Mouse (Mus musculus): ENCODE data around the gene Ccr1. TPM values are rescaled to one million over a fixed set of nuclear protein-coding genes. Genes with fewer than 3 reads are reported as not detected.
A peak's percentile ranks its signal among the peaks of the same experiment; 100 is the strongest.
"Not testable (repeated sequence)": the region's sequence is repeated elsewhere in the genome, so short reads cannot be mapped to it uniquely, and the experiment has no call there.

Ccr1 gene
- polyA plus RNA-seq, 1 experiment from 2014 or later: 3.7 TPM

DNA sequence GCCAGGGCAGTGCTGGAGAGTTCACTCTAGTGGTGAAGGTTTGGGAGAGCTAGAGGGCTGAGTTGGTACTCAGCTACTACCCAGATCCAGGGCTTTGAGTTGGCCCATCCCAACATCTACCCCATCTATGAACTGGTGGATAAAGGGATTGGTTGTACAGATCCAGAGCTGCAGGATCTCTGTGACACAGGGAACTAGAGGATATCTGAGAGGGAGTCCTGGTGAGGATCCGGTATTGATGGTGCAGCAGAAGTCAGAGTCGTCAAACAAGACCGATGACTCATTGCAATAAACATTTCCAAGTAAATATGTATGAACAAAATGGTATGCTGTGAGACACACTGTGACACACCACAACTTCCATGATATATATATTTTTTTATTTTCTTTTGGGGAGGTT, 37.6 kb downstream of the Ccr1 start:
- WGBS: 74% methylated on average over 3 of the region's 3 CpGs
- H3K27me3 ChIP-seq (replicated peaks; ENCODE audit: control insufficient read depth, insufficient read depth, low read length): no peaks in the 10 kb centered on the region
- no peak overlapping the region for H3K9ac ChIP-seq (ENCODE audit: low read depth, low read length)
- no peak overlapping the region for H3K4me3 ChIP-seq (ENCODE audit: low read length)
- no peak overlapping the region for H3K4me2 ChIP-seq (ENCODE audit: low read depth, low read length)
- H3K4me1 ChIP-seq (ENCODE audit: control insufficient read depth, insufficient read depth, low read length): no peaks in the 10 kb centered on the region
- no peak for ATAC-seq
- no peaks in the 10 kb centered on the region for H3K9me3 ChIP-seq (ENCODE audit: control insufficient read depth, low read length)
- H3K36me3 ChIP-seq (ENCODE audit: control insufficient read depth, insufficient read depth, low read length): no peaks in the 10 kb centered on the region
- no peak overlapping the region for H3K27ac ChIP-seq (ENCODE audit: low read length)

GRCm38 (mm10) chr9:123930476-123930875, 38.0 kb downstream of the Ccr1 start:
- H3K36me3 ChIP-seq (ENCODE audit: control insufficient read depth, insufficient read depth, low read length): no peaks in the 10 kb centered on the region
- no peak for ATAC-seq
- no peak overlapping the region for H3K27ac ChIP-seq (ENCODE audit: low read length)
- H3K4me3 ChIP-seq (ENCODE audit: low read length): no peak overlapping the region
- no peak overlapping the region for H3K4me2 ChIP-seq (ENCODE audit: low read depth, low read length)
- H3K9me3 ChIP-seq (ENCODE audit: control insufficient read depth, low read length): no peaks in the 10 kb centered on the region
- no peaks in the 10 kb centered on the region for H3K4me1 ChIP-seq (ENCODE audit: control insufficient read depth, insufficient read depth, low read length)
- WGBS: 78% methylated on average over 3 of the region's 3 CpGs
- H3K9ac ChIP-seq (ENCODE audit: low read depth, low read length): no peak overlapping the region
- no peaks in the 10 kb centered on the region for H3K27me3 ChIP-seq (replicated peaks; ENCODE audit: control insufficient read depth, insufficient read depth, low read length)

GRCm38 (mm10) chr9:123929936-123930335, 38.6 kb downstream of the Ccr1 start:
- Histone ChIP-seq H3K4me3 (ENCODE audit: low read length) (no peak overlapping the region), H3K36me3 (ENCODE audit: control insufficient read depth, insufficient read depth, low read length) (no peaks in the 10 kb centered on the region), H3K27ac (ENCODE audit: low read length) (no peak overlapping the region), H3K9ac (ENCODE audit: low read depth, low read length) (no peak overlapping the region), H3K9me3 (ENCODE audit: control insufficient read depth, low read length) (no peaks in the 10 kb centered on the region), H3K27me3 (replicated peaks; ENCODE audit: control insufficient read depth, insufficient read depth, low read length) (no peaks in the 10 kb centered on the region), H3K4me2 (ENCODE audit: low read depth, low read length) (no peak overlapping the region), H3K4me1 (ENCODE audit: control insufficient read depth, insufficient read depth, low read length) (no peaks in the 10 kb centered on the region)
- WGBS: 76% methylated on average over 4 of the region's 4 CpGs
- ATAC-seq: no peak

DNA sequence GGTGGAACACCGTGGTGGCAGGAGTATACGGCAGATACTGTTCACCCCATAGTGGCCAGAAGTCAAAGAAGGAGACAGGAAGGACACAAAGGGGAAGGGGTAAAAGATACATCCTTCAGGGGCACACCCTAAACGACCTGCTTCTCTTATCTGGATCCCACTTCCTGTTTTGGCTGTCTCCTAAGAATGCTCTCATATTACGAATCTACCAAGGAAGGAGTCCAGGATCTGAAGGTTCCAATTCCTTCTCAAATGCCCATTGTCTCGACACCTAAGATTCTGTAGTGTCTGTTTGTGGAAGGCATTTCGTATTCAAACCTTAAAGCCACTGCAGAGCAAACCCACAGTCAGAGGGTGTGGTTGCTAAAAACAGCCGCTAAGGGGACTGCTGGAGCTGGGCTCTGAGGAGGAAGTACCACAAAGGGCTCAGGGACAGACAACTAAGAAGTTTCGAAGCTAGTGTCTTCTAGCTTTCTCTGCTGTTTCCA, 39.7 kb downstream of the Ccr1 start:
- Histone ChIP-seq H3K4me2 (ENCODE audit: low read depth, low read length) (no peak overlapping the region), H3K4me1 (ENCODE audit: control insufficient read depth, insufficient read depth, low read length) (no peaks in the 10 kb centered on the region), H3K36me3 (ENCODE audit: control insufficient read depth, insufficient read depth, low read length) (no peaks in the 10 kb centered on the region), H3K27ac (ENCODE audit: low read length) (no peak overlapping the region), H3K27me3 (replicated peaks; ENCODE audit: control insufficient read depth, insufficient read depth, low read length) (no peaks in the 10 kb centered on the region), H3K9me3 (ENCODE audit: control insufficient read depth, low read length) (no peaks in the 10 kb centered on the region), H3K4me3 (ENCODE audit: low read length) (no peak overlapping the region), H3K9ac (ENCODE audit: low read depth, low read length) (no peak overlapping the region)
- WGBS: 40% methylated on average over 8 of the region's 8 CpGs
- no peak for ATAC-seq

- no peak overlapping the region for H3K9ac ChIP-seq (ENCODE audit: low read depth, low read length)
- H3K4me3 ChIP-seq (ENCODE audit: low read length): no peak overlapping the region
- no peak overlapping the region; the same call in 1 of the 2 replicates for H3K27ac ChIP-seq (ENCODE audit: low read length)
- no peaks in the 10 kb centered on the region for H3K36me3 ChIP-seq (ENCODE audit: control insufficient read depth, insufficient read depth, low read length)
- ATAC-seq: no peak
- H3K4me2 ChIP-seq (ENCODE audit: low read depth, low read length): no peak overlapping the region
- H3K9me3 ChIP-seq (ENCODE audit: control insufficient read depth, low read length): no peaks in the 10 kb centered on the region
- no peaks in the 10 kb centered on the region for H3K4me1 ChIP-seq (ENCODE audit: control insufficient read depth, insufficient read depth, low read length)
- 65% methylated on average over 12 of the region's 12 CpGs for WGBS
- no peaks in the 10 kb centered on the region for H3K27me3 ChIP-seq (replicated peaks; ENCODE audit: control insufficient read depth, insufficient read depth, low read length)
Measured at GRCm38 (mm10) chr9:123928118-123928758, 40.3 kb downstream of the Ccr1 start.

GRCm38 (mm10) chr9:123927281-123927960, 41.1 kb downstream of the Ccr1 start:
- Histone ChIP-seq H3K36me3 (ENCODE audit: control insufficient read depth, insufficient read depth, low read length) (no peaks in the 10 kb centered on the region), H3K9ac (ENCODE audit: low read depth, low read length) (no peak overlapping the region), H3K4me3 (ENCODE audit: low read length) (no peak overlapping the region), H3K27ac (ENCODE audit: low read length) (no peak overlapping the region), H3K4me1 (ENCODE audit: control insufficient read depth, insufficient read depth, low read length) (no peaks in the 10 kb centered on the region), H3K9me3 (ENCODE audit: control insufficient read depth, low read length) (no peaks in the 10 kb centered on the region), H3K4me2 (ENCODE audit: low read depth, low read length) (no peak overlapping the region), H3K27me3 (replicated peaks; ENCODE audit: control insufficient read depth, insufficient read depth, low read length) (no peaks in the 10 kb centered on the region)
- WGBS: 65% methylated on average over 16 of the region's 16 CpGs
- no peak for ATAC-seq

GRCm38 (mm10) chr9:123926041-123926440, 42.5 kb downstream of the Ccr1 start:
- not testable (repeated sequence) for H3K4me2 ChIP-seq (ENCODE audit: low read depth, low read length); H3K27me3 ChIP-seq (replicated peaks; ENCODE audit: control insufficient read depth, insufficient read depth, low read length); ATAC-seq; H3K36me3 ChIP-seq (ENCODE audit: control insufficient read depth, insufficient read depth, low read length); H3K4me3 ChIP-seq (ENCODE audit: low read length); H3K27ac ChIP-seq (ENCODE audit: low read length); H3K9me3 ChIP-seq (ENCODE audit: control insufficient read depth, low read length); H3K4me1 ChIP-seq (ENCODE audit: control insufficient read depth, insufficient read depth, low read length); H3K9ac ChIP-seq (ENCODE audit: low read depth, low read length)
- WGBS: 3% methylated on average over 5 of the region's 5 CpGs

- H3K9me3 ChIP-seq (ENCODE audit: control insufficient read depth, low read length): no peaks in the 10 kb centered on the region
- H3K9ac ChIP-seq (ENCODE audit: low read depth, low read length): peak overlapping the region; percentile 75
- peak overlapping the region; percentile 97 for H3K27ac ChIP-seq (ENCODE audit: low read length)
- peak overlapping the region; percentile 87 for H3K4me2 ChIP-seq (ENCODE audit: low read depth, low read length)
- H3K4me1 ChIP-seq (ENCODE audit: control insufficient read depth, insufficient read depth, low read length): no peaks in the 10 kb centered on the region
- H3K36me3 ChIP-seq (ENCODE audit: control insufficient read depth, insufficient read depth, low read length): no peaks in the 10 kb centered on the region
- no peaks in the 10 kb centered on the region for H3K27me3 ChIP-seq (replicated peaks; ENCODE audit: control insufficient read depth, insufficient read depth, low read length)
- peak overlapping the region; percentile 62 for H3K4me3 ChIP-seq (ENCODE audit: low read length)
- ATAC-seq: peak; percentile 83
- WGBS: 5% methylated on average over 44 of the region's 44 CpGs
Measured at GRCm38 (mm10) chr9:123925101-123925946, 43.2 kb downstream of the Ccr1 start.

- peak overlapping the region; percentile 87 for H3K4me2 ChIP-seq (ENCODE audit: low read depth, low read length)
- no peaks in the 10 kb centered on the region for H3K36me3 ChIP-seq (ENCODE audit: control insufficient read depth, insufficient read depth, low read length)
- under 1% methylated on average over 49 of the region's 49 CpGs for WGBS
- H3K9ac ChIP-seq (ENCODE audit: low read depth, low read length): peak overlapping the region; percentile 75
- H3K27me3 ChIP-seq (replicated peaks; ENCODE audit: control insufficient read depth, insufficient read depth, low read length): no peaks in the 10 kb centered on the region
- H3K27ac ChIP-seq (ENCODE audit: low read length): peak overlapping the region; percentile 97
- peak; percentile 91 for ATAC-seq
- H3K9me3 ChIP-seq (ENCODE audit: control insufficient read depth, low read length): no peaks in the 10 kb centered on the region
- H3K4me1 ChIP-seq (ENCODE audit: control insufficient read depth, insufficient read depth, low read length): no peaks in the 10 kb centered on the region
- H3K4me3 ChIP-seq (ENCODE audit: low read length): peak overlapping the region; percentile 62
Measured at GRCm38 (mm10) chr9:123924589-123925066, 43.9 kb downstream of the Ccr1 start.
